Mouse (Mus musculus) kidney, adult 8-10 months (tissue): ENCODE measurements at regions not wholly inside any gene's neighbourhood (a gene's known extent, or its start where the extent isn't known, plus 50 kb on each side); places are given as distances from the start of the nearest gene placed in this dataset.

ENCODE experiments used
- DNase-seq, 2 experiments: peaks; one replicate each; pipeline ENCODE4 v3.0.0; 2022

DNA sequence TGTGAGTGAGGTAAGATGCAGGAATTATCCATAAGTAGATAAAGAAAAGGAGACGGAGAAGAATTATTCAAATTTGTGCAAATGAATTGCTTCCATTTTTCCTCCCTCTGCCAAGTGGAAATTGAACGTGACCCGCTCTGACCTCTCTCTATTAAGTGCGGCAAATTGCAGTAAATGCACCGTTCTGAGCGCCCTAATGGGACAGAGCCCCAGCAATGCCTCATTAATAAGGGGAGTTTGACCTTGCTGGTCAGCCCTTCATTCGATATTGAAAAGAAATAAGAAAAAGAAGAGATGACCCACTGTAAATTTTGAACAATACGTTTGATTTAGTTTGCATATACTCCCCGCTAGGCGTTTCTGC lies 137.0 kb downstream of the Gpat3 start:
- no peak for DNase-seq

- DNase-seq: no peak
These were observed 136.5 kb downstream of the Gpat3 start for GRCm38 (mm10) chr5:100981849-100982572.

GRCm38 (mm10) chr5:100976736-100977135 lies 131.2 kb downstream of the Gpat3 start:
- DNase-seq: peak; percentile 29 to 30

GRCm38 (mm10) chr5:100951210-100951609 lies 105.7 kb downstream of the Gpat3 start:
- no peak for DNase-seq
